Mouse (Mus musculus) liver, adult 2 months (tissue): ENCODE data around the gene Alox15.

ENCODE experiments used
- CTCF ChIP-seq: fragments of 200-500 bp; IDR thresholded peaks from 2 replicates; pipeline ENCODE4 v1.5.1; 2011; ENCODE audit warnings: low read depth, low read length, control low read depth
- POLR2A ChIP-seq: fragments of 200-500 bp; IDR thresholded peaks from 2 replicates; pipeline ENCODE4 v1.6.1; 2011; ENCODE audit warnings: low read length, control low read depth; ENCODE audit not compliant: insufficient read depth; ENCODE audit errors: extremely low read depth

DNA sequence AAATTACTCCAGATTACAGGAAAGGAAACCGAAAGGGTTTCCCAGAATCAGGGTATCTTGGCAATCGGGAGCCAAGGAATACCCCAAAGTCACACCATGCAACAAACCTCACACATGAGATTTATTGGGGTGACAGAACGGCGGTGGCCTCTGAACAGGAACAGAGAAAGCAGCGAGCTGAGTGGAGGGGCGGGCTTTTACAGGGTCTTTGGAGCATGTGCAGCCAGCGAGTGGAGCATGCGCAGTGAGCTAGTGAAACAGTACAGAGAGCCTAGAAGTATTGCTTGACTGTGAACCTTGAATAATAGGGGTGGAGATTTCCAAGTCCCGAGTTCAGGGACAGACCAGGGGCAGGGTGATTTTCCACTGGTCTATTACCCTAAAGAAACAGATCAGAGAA lies 3.2 kb downstream of the Alox15 start:
- TF ChIP-seq CTCF (no peak), POLR2A (no peak)
